Mouse (Mus musculus): ENCODE results near the gene Dsel.

Dsel gene

GRCm38 (mm10) chr1:111864779-111865165 lies at the start of gene Dsel:
Dsel (minus strand) TSS chr1:111864918.
- peak; percentile 90 for DNase-seq

- DNase-seq, result no peak
Measured at GRCm38 (mm10) chr1:111911424-111911823, 46.7 kb upstream of the Dsel start.

DNA sequence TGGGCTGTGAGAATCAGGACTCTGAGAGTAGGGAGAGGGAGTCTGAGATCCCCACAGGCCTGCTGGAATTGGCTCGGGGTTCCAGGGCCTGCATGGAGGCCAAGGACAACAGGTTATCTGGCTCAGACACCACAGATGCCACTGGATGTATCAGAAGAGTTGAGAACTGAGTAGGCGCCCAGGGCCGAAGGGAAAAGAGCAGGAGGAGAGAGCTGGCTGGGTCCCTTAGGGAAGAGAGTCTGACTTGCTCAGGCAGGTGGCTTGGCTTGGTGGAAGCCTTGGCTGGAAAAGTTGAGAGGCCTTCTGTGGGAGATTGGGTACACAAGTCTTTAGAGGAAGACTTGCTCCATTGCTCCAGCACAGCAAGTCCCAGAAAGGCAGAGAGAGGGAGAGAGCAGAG lies 18.6 kb upstream of the Dsel start:
- DNase-seq, result no peak

DNA sequence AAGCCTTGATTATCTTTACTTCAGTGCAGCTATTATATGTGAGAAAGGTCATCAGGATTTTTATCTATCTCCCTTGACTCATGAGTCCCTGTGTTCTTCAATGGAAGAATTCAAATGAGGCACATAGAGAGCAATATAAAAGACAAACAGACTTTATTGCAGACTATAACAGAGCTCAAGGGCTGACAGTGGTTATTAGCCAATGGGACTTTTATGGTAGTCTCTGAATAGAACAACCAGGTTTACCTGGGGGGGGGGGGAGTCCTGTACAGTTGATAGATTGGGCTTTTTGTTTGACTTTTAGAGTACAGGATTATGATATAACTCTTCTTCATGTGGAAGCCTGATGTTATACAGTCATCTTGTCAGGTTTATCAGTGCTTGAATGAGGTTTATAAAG lies 11.1 kb upstream of the Dsel start:
- no peak for DNase-seq

- DNase-seq, result no peak
Measured at GRCm38 (mm10) chr1:111873196-111873595, 8.5 kb upstream of the Dsel start.

GRCm38 (mm10) chr1:111865467-111865866 lies 749 bp upstream of the Dsel start:
- no peak for DNase-seq

GRCm38 (mm10) chr1:111864063-111864778 lies 497 bp downstream of the Dsel start:
- peak; percentile 76 for DNase-seq

DNA sequence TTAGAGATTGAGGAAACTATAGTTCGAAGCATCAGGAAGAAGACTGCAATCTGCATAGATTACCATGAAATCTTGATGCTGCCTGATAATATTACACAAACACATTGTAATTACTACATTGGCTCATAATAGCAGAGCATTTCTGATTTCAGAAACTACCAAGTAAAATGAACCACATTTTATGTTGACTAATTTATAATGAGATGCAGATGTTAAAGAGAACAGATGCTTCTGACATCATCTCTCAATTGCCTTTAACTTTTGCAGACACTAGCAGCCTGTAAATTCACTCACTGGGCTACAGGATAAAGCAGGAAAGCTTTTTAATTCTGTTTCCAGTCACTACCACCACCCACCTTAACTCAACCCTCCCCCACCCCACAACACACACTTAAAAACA lies 6.9 kb downstream of the Dsel start:
- no peak for DNase-seq

DNA sequence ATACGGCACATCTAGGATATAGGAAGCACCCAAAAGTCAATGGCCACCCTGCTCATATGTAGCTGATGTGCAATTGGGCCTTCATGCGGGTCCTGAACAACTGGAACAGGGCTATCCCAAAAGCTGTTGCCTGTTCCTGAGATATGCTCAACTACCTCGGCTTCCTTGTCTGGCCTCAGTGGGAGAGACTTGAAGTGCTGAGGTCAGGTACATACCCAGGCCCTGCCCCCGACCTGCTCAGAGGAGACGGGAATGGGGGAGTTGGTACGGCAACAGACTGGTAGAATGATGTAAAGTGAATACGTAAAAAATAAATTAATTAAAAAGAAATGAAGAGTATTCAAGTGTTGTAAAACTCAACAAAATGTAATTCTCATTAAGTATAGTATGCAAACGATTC lies 12.3 kb downstream of the Dsel start:
- DNase-seq, result no peak

DNA sequence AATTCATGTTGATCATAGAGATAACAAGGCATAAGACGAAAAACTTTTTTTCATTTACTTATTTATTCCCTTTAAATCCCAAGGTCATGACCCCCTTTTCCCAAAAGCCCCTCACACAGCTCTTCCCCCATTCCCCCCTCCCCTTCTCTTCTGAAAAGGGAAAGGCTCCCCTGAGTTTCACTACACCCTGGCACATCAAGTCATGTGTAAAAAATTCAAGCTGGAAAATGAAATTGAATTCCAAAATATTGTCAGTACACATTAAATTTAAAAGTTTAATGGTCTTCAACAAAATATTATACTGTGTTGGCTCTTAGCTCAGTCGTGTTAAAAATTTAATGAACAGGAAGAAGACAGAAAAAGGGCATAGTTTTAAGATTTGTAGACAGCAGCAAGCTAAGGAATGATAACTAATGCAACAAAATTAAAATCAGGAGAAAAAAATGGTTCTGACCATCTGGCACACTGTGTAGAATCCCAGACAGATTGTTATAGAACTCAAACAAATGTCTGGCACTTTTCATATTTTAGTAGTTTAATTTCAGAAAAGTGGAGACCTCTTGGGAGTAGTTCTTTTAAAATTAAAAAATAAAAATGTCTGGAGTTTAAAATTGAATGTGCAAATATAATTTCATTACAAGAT lies 31.0 kb downstream of the Dsel start:
- no peak for DNase-seq

All from cerebellum, adult 9-11 months (tissue).